Mouse (Mus musculus): ENCODE data around the gene Rgl1.
"Not testable (repeated sequence)": the region's sequence is repeated elsewhere in the genome, so short reads cannot be mapped to it uniquely, and the experiment has no call there.

The Rgl1 gene

GRCm38 (mm10) chr1:152784620-152785019 lies 18.5 kb upstream of the Rgl1 start:
- DNase-seq, result no peak

GRCm38 (mm10) chr1:152779071-152779737 lies 13.1 kb upstream of the Rgl1 start:
- peak; percentile 28 for DNase-seq

DNA sequence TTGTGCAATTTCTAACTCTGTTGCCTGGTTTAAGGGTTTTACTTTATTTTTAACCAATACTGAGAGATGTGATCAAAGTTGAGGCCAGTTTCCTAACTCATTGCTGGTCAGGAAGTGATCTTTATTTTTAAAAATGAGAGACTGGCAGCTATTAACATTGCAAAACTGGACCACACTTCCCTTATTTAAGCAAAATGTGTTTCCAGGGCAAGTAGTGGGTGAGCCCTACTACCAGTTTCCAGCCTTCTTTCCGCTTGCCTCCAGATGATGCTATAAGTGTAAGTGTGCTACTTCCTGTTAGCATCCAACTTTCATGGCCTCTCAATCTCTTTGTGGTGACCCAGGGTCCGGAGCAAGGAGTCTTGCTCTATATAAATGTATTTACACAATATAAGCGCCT lies 8.4 kb upstream of the Rgl1 start:
- not testable (repeated sequence) for DNase-seq

- DNase-seq, result no peak
These were observed 4.9 kb upstream of the Rgl1 start for GRCm38 (mm10) chr1:152771016-152771415.

GRCm38 (mm10) chr1:152767749-152768488 lies 1.8 kb upstream of the Rgl1 start:
- peak; percentile 88 for DNase-seq

DNA sequence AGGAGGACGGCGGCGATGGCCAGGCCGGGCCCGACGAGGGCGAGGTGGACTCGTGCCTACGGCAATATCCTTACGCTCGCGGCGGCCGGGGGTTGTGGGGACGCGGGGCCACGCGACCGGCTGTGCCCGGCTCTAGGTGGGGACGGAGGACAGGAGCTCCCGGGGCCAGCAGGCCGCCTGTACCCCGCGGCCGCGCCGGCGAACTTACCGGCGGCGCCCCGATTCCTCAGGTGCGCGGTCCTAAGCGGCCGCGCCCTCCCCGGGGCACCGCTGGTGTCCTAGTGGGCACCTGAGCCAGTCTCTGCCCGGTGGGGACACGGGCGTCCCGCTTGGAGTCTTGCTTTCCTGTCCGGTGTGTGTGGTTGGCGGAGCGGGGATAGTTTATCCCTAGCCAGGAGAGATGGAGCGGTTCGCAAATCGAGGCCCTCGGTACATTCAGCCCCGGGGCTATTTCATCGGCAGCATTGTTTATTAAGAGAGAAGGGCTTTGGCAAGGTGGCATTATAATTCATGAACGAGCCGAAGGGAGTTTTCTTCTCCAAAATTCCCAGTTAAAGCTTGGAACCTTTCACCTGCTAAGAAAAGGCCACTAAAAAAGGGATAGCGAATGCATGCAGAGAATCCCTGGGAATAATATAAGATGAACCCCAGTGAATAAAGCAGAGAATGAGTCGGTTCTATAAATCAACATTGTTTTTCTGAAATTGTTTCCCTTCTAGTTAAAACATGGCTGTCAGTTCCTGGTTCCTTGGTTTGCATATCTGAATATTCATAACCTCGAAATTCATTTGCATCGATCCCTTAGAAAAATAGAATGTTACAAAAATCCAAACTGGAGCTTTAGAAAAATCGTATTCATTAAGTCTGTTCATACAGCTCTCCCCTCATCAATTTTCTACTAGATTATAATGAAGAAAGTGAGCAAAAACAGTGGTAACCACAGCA lies 925 bp upstream of the Rgl1 start:
- DNase-seq, result peak; percentile 47

- no peak for DNase-seq
These were observed 4.4 kb downstream of the Rgl1 start for GRCm38 (mm10) chr1:152761791-152762190.

DNA sequence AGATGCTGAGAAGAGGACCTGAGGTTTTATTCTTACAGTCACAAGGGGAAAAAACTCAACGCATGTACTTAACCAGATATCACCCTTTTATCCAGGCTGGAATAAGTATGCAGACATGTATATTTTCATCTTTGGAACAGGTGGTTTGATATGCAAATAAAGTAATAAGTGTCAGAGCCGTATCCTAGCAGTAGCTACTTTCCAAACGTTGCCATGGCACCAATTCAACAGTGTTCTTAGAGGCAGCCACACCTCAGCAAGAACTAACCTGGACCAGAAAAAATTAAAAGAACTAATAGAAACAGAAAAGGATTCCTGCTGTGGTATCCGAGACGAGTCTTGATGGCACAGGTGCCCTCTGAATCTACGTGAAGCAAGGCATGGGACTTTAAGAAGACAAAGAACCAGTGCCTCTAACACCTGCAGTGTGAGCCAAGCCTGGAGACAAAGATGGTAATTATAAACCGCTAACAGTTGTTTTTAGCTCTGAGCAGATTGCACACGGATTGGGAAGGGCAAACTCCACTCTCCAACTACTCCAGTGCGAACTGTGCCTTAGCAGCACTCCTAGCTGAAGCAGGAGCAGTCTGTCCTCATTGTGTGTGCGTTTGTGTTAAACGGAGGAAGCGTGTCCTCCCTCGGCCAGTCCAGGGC lies 15.7 kb downstream of the Rgl1 start, which contains the start of gene Apobec4:
Apobec4 (plus strand) TSS at position 240 of the 654 bp plus-strand sequence.
- no peak for DNase-seq

DNA sequence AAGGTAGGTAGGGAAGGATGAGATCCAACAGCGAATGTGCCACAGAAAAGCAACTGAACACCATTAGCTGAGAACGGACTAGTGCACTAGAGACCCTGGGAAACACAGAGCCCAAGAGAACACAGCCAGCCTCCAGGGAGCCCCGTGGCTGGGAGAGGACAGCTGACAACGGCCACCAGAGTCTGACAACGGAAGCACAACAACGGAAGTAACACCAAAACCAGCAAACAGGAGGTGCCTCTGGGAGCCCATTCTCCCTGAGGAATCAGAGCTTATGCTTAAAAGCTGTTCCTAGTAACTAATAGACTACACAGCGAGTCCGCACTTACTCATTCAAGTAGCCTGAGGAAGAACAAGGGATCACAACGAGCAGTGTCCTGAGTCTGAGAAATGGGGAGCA lies 16.9 kb downstream of the Rgl1 start:
- no peak for DNase-seq

DNA sequence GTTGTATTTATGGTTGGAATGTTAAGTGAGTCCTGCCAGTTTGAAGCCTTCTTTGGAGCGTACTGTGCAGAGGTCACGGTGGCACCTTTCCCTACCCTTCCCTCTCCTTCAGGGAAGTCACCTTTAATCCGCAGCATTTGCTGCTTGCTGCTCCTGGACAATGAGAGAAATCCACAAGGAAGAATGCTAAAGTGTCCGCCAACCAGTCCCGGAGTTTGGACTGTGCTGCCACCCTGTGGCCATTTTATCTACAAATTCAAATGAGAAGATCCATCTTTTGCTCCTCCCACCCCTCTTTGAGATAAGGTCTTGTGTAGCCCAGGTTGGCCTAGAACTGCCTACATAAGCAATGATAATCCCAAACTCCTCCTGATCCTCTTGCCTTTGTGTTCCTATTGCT lies 19.7 kb downstream of the Rgl1 start:
- DNase-seq, result peak; percentile 79

DNA sequence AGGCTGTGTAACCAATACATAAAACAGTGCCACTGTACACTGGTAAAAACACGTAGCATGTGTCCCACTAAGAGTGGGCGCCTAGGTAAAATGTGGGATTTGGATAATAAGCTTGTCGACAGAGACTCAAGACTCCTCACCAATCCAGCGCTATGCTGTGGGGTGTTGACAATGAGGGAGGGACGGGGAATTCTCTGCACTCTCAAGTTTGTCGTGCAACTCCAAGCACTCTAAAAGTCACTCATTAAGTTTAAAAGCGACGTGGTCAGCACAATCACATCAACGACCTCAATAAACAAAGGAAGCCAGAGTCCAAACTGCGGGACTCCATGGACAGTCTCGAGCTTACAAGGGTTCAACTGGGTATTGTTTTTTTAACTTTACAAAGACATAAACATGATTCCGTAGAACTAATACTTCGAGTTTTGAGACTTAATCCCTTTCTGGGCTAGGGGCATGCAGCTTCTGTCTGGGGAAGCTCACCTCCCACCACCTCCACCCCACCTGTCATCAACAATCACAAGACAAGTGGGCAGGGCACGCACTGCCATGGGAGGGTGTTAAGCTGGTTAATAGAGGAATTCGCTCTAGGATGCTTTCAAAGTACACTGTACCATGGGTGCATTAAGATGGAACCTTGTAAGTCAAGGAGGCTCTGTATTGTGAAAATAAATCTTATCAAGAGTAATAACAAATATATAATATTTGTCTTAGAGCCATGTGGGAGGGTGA lies 22.9 kb downstream of the Rgl1 start:
- no peak for DNase-seq

- no peak for DNase-seq
These were observed 26.8 kb downstream of the Rgl1 start for GRCm38 (mm10) chr1:152739374-152739773.

GRCm38 (mm10) chr1:152738793-152739192 lies 27.4 kb downstream of the Rgl1 start:
- DNase-seq, result no peak

DNA sequence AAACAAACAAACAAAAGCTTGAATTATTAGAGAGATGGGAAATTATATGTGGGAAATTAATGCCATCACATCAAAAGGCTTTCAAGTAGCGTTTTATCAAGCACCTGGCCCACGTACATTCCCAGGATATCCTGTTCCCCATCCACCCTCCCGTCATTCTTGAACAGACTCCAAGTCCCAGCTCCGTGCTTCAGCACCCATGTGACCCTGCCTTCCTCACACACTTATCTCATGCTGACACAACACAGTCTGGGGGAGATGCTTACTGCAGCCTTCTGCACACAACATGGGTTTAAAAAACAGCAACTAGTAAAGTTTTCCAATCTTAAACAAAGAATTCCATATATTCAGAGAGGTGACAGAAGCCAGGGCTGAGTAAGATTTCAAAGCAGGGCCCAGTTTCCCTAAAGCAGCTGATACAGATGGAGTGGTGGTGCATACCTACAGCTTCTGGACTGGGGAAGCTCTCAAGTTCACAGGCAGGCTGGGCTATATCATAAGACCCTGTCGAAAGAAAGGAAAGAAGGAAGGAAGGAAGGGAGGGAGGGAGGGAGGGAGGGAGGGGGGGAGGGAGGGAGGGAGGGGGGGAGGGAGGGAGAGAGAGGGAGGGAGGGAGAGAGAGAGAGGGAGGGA lies 38.4 kb downstream of the Rgl1 start:
- DNase-seq, result no peak

GRCm38 (mm10) chr1:152726095-152726494 lies 40.1 kb downstream of the Rgl1 start:
- DNase-seq, result no peak

DNA sequence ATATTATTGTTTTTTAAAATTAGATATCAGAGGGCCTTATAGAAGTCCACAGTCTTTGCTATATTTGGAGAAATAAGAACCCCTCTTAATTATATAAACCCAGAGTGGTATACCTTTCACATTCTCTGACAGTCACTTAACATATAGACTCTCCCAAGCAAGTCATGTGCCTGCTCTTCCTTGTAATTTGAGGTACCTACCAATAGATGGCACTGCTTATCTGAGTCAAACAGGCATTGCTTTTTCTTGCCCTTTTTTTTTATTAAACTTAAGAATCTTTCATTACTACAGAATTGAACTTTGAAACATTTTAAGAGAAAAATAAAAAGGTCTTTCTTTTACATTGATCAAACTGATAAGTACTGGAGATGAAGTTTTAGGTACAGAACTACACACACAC lies 41.9 kb downstream of the Rgl1 start:
- no peak for DNase-seq

DNA sequence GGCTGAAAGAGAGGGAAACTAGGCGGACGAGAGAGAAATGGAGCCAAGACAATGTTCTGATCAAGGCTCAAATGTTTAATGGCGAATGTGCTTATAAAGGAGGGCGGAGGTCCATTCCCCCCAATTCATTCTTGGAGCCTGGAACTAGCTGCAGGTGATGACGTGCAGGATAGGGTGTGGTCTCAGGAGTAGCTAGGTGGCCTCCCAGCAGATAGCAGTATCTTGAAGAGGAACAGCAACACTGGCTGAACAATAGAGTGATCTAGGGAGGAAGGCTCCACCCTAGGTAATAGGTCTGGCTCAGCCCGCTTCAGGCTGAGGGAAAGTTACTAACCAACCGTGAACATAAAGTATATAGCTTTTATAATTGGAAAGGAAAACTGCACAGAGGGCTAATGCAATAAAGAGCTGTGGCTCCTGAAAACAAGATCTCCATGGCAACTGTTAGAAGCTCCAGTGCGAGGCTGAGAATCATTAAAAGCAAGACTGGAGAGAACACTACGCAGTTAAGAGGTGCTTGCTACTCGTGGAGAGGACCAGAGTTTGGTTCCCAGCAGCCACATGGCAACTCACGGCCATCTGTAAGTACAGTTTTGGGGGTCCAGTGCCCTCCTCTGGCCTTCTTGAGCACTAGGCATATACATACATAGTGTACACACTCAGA lies 44.5 kb downstream of the Rgl1 start:
- no peak for DNase-seq

- no peak for DNase-seq
These were observed 45.2 kb downstream of the Rgl1 start for GRCm38 (mm10) chr1:152720969-152721368.

- no peak for DNase-seq
These were observed 48.0 kb downstream of the Rgl1 start for GRCm38 (mm10) chr1:152718200-152718599.

- no peak for DNase-seq
These were observed 48.8 kb downstream of the Rgl1 start for GRCm38 (mm10) chr1:152717329-152717728.

- DNase-seq, result no peak
These were observed 51.7 kb downstream of the Rgl1 start for GRCm38 (mm10) chr1:152714405-152714804.

Data from cerebellum, adult 8-10 months (tissue).